Mouse (Mus musculus): ENCODE data around the gene Lhfp. TPM values are rescaled to one million over a fixed set of nuclear protein-coding genes. Genes with fewer than 3 reads are reported as not detected.
"Not testable (repeated sequence)": the region's sequence is repeated elsewhere in the genome, so short reads cannot be mapped to it uniquely, and the experiment has no call there.

Lhfp gene
- polyA plus RNA-seq, 1 experiment from 2014 or later = 50.1 TPM

DNA sequence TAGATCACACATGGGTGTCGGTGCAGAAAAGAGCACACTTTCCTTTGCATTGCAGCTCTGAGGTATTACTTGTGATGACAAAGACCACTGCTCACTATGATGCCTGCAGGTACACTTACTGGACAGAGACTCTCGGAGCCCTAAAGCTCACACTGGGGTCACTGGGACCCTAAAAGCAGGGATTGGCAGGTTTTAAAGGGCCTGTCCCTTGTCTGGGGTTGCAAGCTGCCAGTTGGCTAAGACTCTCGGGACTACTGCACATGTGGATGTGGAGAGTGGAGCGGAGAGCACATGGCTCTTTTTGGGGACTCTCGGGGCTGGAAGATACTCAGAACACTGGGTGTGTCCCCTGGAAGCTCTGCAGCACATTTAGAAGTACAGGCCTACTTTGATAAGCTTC, 182.8 kb downstream of the Lhfp start:
- Histone ChIP-seq H3K9ac (ENCODE audit: low read length) (no peak overlapping the region), H3K36me3 (ENCODE audit: control insufficient read depth, insufficient read depth, low read length) (no peaks in the 10 kb centered on the region), H3K27me3 (ENCODE audit: control insufficient read depth, insufficient read depth, low read length) (no peaks in the 10 kb centered on the region), H3K9me3 (ENCODE audit: control insufficient read depth, low read length) (no peaks in the 10 kb centered on the region), H3K4me2 (ENCODE audit: low read depth) (no peak overlapping the region), H3K27ac (ENCODE audit: low read depth, low read length) (no peak overlapping the region), H3K4me3 (ENCODE audit: low read depth, low read length) (no peak overlapping the region), H3K4me1 (ENCODE audit: control insufficient read depth, insufficient read depth, low read length) (no peaks in the 10 kb centered on the region)
- ATAC-seq (ENCODE audit: insufficient read depth, low FRiP score, low TSS enrichment) = no peak
- DNase-seq (ENCODE audit: low spot score) = no peak
- WGBS = 88% methylated on average over 5 of the region's 5 CpGs

DNA sequence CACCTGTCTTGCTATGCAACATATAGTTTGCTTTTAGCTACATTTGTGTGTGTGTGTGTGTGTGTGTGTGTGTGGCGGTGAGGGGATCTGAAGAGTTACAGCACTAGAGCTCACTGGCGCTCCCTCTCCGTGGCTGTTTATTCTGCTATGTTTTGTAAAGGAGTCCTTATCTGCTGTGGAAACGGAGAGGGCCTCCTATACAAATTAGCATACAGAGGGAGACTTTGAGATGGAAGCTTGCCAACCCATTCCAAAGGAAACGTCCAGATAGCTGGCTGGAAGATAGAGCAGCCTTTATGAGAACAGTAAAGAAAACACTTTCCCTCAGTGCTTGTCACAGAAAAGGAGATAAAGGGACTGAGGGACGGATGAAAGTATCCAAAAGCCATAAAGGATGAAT, 184.4 kb downstream of the Lhfp start:
- H3K27me3 ChIP-seq (ENCODE audit: control insufficient read depth, insufficient read depth, low read length) = no peaks in the 10 kb centered on the region
- H3K4me3 ChIP-seq (ENCODE audit: low read depth, low read length) = no peak overlapping the region
- H3K4me2 ChIP-seq (ENCODE audit: low read depth) = no peak overlapping the region
- H3K9ac ChIP-seq (ENCODE audit: low read length) = no peak overlapping the region
- H3K27ac ChIP-seq (ENCODE audit: low read depth, low read length) = no peak overlapping the region
- DNase-seq (ENCODE audit: low spot score) = no peak
- peak; percentile 31; the same call in 1 of the 2 replicates for ATAC-seq (ENCODE audit: insufficient read depth, low FRiP score, low TSS enrichment)
- H3K4me1 ChIP-seq (ENCODE audit: control insufficient read depth, insufficient read depth, low read length) = no peaks in the 10 kb centered on the region; the same call in 1 of the 2 replicates
- WGBS = 54% methylated on average over 6 of the region's 6 CpGs
- H3K36me3 ChIP-seq (ENCODE audit: control insufficient read depth, insufficient read depth, low read length) = no peaks in the 10 kb centered on the region
- no peaks in the 10 kb centered on the region for H3K9me3 ChIP-seq (ENCODE audit: control insufficient read depth, low read length)

- no peaks in the 10 kb centered on the region for H3K9me3 ChIP-seq (ENCODE audit: control insufficient read depth, low read length)
- H3K4me3 ChIP-seq (ENCODE audit: low read depth, low read length) = no peak overlapping the region
- no peak for DNase-seq (ENCODE audit: low spot score)
- H3K4me1 ChIP-seq (ENCODE audit: control insufficient read depth, insufficient read depth, low read length) = no peaks in the 10 kb centered on the region; the same call in 1 of the 2 replicates
- H3K4me2 ChIP-seq (ENCODE audit: low read depth) = no peak overlapping the region
- WGBS = 64% methylated on average over 6 of the region's 6 CpGs
- H3K27ac ChIP-seq (ENCODE audit: low read depth, low read length) = no peak overlapping the region
- no peaks in the 10 kb centered on the region for H3K36me3 ChIP-seq (ENCODE audit: control insufficient read depth, insufficient read depth, low read length)
- H3K9ac ChIP-seq (ENCODE audit: low read length) = no peak overlapping the region
- no peaks in the 10 kb centered on the region for H3K27me3 ChIP-seq (ENCODE audit: control insufficient read depth, insufficient read depth, low read length)
- ATAC-seq (ENCODE audit: insufficient read depth, low FRiP score, low TSS enrichment) = no peak
Measured at GRCm38 (mm10) chr3:53226223-53226622, 184.9 kb downstream of the Lhfp start.

DNA sequence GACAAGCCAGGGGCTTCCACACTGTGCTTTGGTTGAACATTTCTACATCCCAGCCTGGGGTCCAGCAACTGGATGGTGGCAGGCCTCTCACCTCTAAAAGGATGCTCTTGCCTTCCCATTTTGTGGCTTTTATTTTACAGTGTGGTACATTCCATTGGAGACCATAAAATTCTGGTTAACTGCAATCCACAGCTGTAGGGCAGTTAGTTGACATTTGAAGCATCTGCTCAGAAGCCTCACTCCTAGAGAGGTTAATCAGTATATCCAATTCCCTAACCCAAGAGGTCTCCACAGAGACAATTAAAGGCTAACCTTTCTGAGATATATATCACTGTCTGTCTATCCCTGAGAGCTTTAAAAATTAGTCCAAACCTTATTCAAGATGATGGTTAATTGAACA, 186.5 kb downstream of the Lhfp start:
- DNase-seq (ENCODE audit: low spot score) (no peak), ATAC-seq (ENCODE audit: insufficient read depth, low FRiP score, low TSS enrichment) (no peak)
- Histone ChIP-seq H3K4me2 (ENCODE audit: low read depth) (no peak overlapping the region), H3K27ac (ENCODE audit: low read depth, low read length) (no peak overlapping the region), H3K27me3 (ENCODE audit: control insufficient read depth, insufficient read depth, low read length) (no peaks in the 10 kb centered on the region), H3K4me1 (ENCODE audit: control insufficient read depth, insufficient read depth, low read length) (no peaks in the 10 kb centered on the region; the same call in 1 of the 2 replicates), H3K9me3 (ENCODE audit: control insufficient read depth, low read length) (no peaks in the 10 kb centered on the region), H3K4me3 (ENCODE audit: low read depth, low read length) (no peak overlapping the region), H3K36me3 (ENCODE audit: control insufficient read depth, insufficient read depth, low read length) (no peaks in the 10 kb centered on the region), H3K9ac (ENCODE audit: low read length) (no peak overlapping the region)

- ATAC-seq (ENCODE audit: insufficient read depth, low FRiP score, low TSS enrichment) (peak; percentile 73; the same call in 1 of the 2 replicates), DNase-seq (ENCODE audit: low spot score) (no peak)
- no peak overlapping the region for H3K9ac ChIP-seq (ENCODE audit: low read length)
- no peak overlapping the region for H3K4me2 ChIP-seq (ENCODE audit: low read depth)
- H3K27me3 ChIP-seq (ENCODE audit: control insufficient read depth, insufficient read depth, low read length) = no peaks in the 10 kb centered on the region
- H3K9me3 ChIP-seq (ENCODE audit: control insufficient read depth, low read length) = no peaks in the 10 kb centered on the region
- 33% methylated on average over 3 of the region's 3 CpGs for whole genome bisulfite sequencing
- no peaks in the 10 kb centered on the region for H3K36me3 ChIP-seq (ENCODE audit: control insufficient read depth, insufficient read depth, low read length)
- H3K4me1 ChIP-seq (ENCODE audit: control insufficient read depth, insufficient read depth, low read length) = no peaks in the 10 kb centered on the region; the same call in 1 of the 2 replicates
- H3K4me3 ChIP-seq (ENCODE audit: low read depth, low read length) = no peak overlapping the region
- no peak overlapping the region for H3K27ac ChIP-seq (ENCODE audit: low read depth, low read length)
Measured at GRCm38 (mm10) chr3:53230562-53230961, 189.2 kb downstream of the Lhfp start.

DNA sequence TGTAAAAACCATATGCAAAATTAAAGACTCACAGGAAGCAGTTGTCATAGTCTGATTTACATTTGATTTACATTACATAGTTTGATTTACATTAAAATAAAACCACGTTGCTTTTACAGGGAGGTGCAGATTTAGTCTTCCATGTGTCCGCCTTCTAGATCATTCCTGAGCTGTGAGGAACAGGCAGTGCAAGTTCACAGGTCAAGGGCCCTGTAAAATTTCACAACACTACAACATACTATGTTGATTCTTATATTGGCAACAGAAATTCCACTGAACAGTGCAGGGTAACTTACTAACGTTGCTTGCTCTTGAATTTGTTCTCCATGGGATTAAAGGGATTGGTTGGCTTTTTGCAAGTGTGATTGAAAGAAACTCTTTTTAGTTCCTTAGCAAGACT, 189.8 kb downstream of the Lhfp start:
- WGBS = 61% methylated on average over 3 of the region's 3 CpGs
- Histone ChIP-seq H3K9me3 (ENCODE audit: control insufficient read depth, low read length) (no peaks in the 10 kb centered on the region), H3K36me3 (ENCODE audit: control insufficient read depth, insufficient read depth, low read length) (no peaks in the 10 kb centered on the region), H3K27ac (ENCODE audit: low read depth, low read length) (no peak overlapping the region), H3K4me2 (ENCODE audit: low read depth) (no peak overlapping the region), H3K9ac (ENCODE audit: low read length) (no peak overlapping the region), H3K4me1 (ENCODE audit: control insufficient read depth, insufficient read depth, low read length) (no peaks in the 10 kb centered on the region; the same call in 1 of the 2 replicates), H3K27me3 (ENCODE audit: control insufficient read depth, insufficient read depth, low read length) (no peaks in the 10 kb centered on the region), H3K4me3 (ENCODE audit: low read depth, low read length) (no peak overlapping the region)
- ATAC-seq (ENCODE audit: insufficient read depth, low FRiP score, low TSS enrichment) = no peak
- no peak for DNase-seq (ENCODE audit: low spot score)

GRCm38 (mm10) chr3:53232411-53232810, 191.1 kb downstream of the Lhfp start:
- ATAC-seq (ENCODE audit: insufficient read depth, low FRiP score, low TSS enrichment); H3K36me3 ChIP-seq (ENCODE audit: control insufficient read depth, insufficient read depth, low read length): not testable (repeated sequence)
- WGBS = 86% methylated on average over 9 of the region's 9 CpGs

DNA sequence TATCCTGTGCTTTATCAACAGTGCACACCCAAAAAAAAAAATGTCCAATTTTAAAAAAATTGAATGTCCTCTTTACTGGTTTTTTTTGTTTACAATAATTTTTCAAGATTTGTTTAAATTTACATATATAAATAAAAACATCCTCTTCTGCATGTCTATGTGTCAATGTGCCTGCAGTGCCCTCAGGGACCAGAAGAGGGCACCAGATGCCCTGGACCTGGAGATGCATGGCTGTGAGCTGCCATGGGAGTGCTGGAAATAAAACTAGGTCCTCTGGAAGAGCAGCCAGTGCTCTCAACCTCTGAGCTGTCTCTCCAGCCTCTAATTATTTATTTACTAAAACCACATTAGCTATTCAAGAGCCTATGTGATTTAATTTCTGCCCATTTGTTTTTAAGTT, 193.4 kb downstream of the Lhfp start:
- no peaks in the 10 kb centered on the region for H3K36me3 ChIP-seq (ENCODE audit: control insufficient read depth, insufficient read depth, low read length)
- no peak overlapping the region for H3K4me2 ChIP-seq (ENCODE audit: low read depth)
- no peaks in the 10 kb centered on the region; the same call in 1 of the 2 replicates for H3K4me1 ChIP-seq (ENCODE audit: control insufficient read depth, insufficient read depth, low read length)
- DNase-seq (ENCODE audit: low spot score) = no peak
- H3K27ac ChIP-seq (ENCODE audit: low read depth, low read length) = no peak overlapping the region
- no peaks in the 10 kb centered on the region for H3K9me3 ChIP-seq (ENCODE audit: control insufficient read depth, low read length)
- H3K4me3 ChIP-seq (ENCODE audit: low read depth, low read length) = no peak overlapping the region
- ATAC-seq (ENCODE audit: insufficient read depth, low FRiP score, low TSS enrichment) = no peak
- H3K9ac ChIP-seq (ENCODE audit: low read length) = no peak overlapping the region
- no peaks in the 10 kb centered on the region for H3K27me3 ChIP-seq (ENCODE audit: control insufficient read depth, insufficient read depth, low read length)

More at GRCm38 (mm10) chr3:53232411-53232810, 191.1 kb downstream of the Lhfp start:
- not testable (repeated sequence) for H3K27ac ChIP-seq (ENCODE audit: low read depth, low read length); H3K4me3 ChIP-seq (ENCODE audit: low read depth, low read length); H3K9ac ChIP-seq (ENCODE audit: low read length); H3K4me2 ChIP-seq (ENCODE audit: low read depth); H3K27me3 ChIP-seq (ENCODE audit: control insufficient read depth, insufficient read depth, low read length); H3K4me1 ChIP-seq (ENCODE audit: control insufficient read depth, insufficient read depth, low read length); DNase-seq (ENCODE audit: low spot score); H3K9me3 ChIP-seq (ENCODE audit: control insufficient read depth, low read length)

DNA sequence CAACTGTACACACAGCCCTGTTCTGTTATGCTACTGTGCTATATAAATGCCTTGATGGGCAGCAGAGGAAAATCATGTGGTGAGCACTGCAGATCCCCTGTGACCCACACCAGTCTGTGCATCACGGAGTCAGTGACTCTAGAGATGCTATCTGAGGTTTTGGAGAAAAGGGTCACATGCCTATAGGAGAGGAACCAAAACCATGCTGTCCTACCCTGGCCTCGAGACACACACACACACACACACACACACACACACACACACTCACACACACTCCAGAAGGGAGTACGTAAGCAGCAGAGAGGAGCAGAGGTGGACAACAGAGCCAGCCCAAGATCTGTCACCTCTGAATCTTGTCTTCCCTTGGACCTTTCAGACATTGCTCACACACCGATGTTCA, 195.1 kb downstream of the Lhfp start:
- H3K27ac ChIP-seq (ENCODE audit: low read depth, low read length) = no peak overlapping the region
- ATAC-seq (ENCODE audit: insufficient read depth, low FRiP score, low TSS enrichment) (no peak), DNase-seq (ENCODE audit: low spot score) (no peak)
- H3K9ac ChIP-seq (ENCODE audit: low read length) = no peak overlapping the region
- H3K4me3 ChIP-seq (ENCODE audit: low read depth, low read length) = no peak overlapping the region
- no peaks in the 10 kb centered on the region for H3K9me3 ChIP-seq (ENCODE audit: control insufficient read depth, low read length)
- 89% methylated on average over 4 of the region's 4 CpGs for WGBS
- H3K4me1 ChIP-seq (ENCODE audit: control insufficient read depth, insufficient read depth, low read length) = no peaks in the 10 kb centered on the region
- no peaks in the 10 kb centered on the region for H3K27me3 ChIP-seq (ENCODE audit: control insufficient read depth, insufficient read depth, low read length)
- H3K36me3 ChIP-seq (ENCODE audit: control insufficient read depth, insufficient read depth, low read length) = no peaks in the 10 kb centered on the region
- H3K4me2 ChIP-seq (ENCODE audit: low read depth) = no peak overlapping the region

All from neural tube, embryonic 11.5 days (tissue).